Mouse (Mus musculus): Measurements from ENCODE around the gene Nlrc3.
"Not testable (repeated sequence)": the region's sequence is repeated elsewhere in the genome, so short reads cannot be mapped to it uniquely, and the experiment has no call there.

Gene Nlrc3

DNA sequence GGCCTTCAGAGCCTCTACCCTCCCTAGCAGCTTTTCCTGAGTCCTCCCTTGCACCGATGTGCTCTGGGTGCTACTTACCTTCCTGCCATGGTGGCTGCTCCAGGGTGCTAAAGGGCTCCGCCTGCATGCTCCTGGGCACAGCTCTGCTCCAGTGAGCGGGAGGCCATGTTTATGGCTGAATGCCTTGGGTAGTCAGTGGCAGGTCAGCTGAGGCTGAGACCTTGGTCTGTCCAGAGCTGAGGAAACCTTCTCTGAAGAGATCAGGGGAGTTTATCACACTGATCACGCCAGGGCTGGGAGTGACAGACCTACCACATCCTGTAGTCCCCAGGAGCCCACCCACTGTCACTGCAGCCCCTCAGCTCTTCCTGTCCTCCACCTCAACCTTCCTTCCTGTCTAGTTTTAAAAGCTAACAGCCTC lies at the start of gene Nlrc3:
Gene Nlrc3, minus strand, starts transcription at position 382 of the 421 bp plus-strand sequence.
- peak; percentile 18 for DNase-seq (ENCODE audit: low spot score)

DNA sequence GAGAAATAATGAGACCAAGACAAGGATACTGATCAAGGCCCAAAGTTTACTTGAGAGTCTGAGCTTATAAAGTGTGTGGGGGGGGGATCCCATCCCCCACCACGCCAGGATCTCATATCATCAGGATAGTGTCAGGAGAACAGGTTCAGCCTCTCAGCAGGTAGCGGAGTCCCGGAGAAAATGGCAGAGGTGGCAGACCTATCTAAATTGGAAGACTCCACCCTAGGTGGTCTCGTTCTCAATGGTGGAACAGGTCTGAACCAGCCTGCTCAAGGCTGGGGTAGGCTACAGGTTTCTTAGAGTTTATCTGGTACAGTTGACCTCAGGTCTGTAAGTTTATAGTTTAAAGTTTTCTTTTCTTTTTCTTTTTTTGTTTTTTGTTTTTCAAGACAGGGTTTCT lies 46.3 kb upstream of the Nlrc3 start:
- no peak for DNase-seq (ENCODE audit: low spot score)

- DNase-seq (ENCODE audit: low spot score), result no peak
These were observed 44.8 kb upstream of the Nlrc3 start for GRCm38 (mm10) chr16:4021241-4021640.

GRCm38 (mm10) chr16:4017466-4017865 lies 41.0 kb upstream of the Nlrc3 start:
- DNase-seq (ENCODE audit: low spot score), result not testable (repeated sequence)

- DNase-seq (ENCODE audit: low spot score), result not testable (repeated sequence)
These were observed 40.4 kb upstream of the Nlrc3 start for GRCm38 (mm10) chr16:4016786-4017185.

- DNase-seq (ENCODE audit: low spot score), result no peak
These were observed 37.7 kb upstream of the Nlrc3 start for GRCm38 (mm10) chr16:4014040-4014668.

GRCm38 (mm10) chr16:4012882-4013570 lies 36.6 kb upstream of the Nlrc3 start:
- DNase-seq (ENCODE audit: low spot score), result no peak

- peak; percentile 96 for DNase-seq (ENCODE audit: low spot score)
These were observed 27.3 kb upstream of the Nlrc3 start, which contains the start of gene Slx4 for GRCm38 (mm10) chr16:4003489-4004398. Gene Slx4 (minus strand): TSS chr16:4003770.

DNA sequence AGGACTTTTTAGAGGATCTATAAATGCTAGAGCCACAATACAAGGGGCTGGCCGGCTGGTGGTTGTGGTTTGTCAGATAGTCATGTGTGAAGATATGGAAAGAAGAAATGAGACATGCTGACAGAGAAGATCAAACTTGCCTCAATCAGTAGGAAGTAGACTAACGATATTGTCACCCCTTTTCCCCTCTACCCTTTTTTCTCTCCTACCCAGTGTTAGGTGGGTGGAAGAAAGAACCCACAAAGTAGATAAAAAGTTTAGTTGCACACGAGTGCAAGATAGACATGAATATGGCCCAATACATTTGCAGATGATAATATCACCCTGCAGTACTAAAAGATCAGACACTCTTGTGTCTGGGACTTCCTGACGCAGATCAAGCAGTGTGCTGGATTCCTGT lies 12.0 kb upstream of the Nlrc3 start:
- no peak for DNase-seq (ENCODE audit: low spot score)

DNA sequence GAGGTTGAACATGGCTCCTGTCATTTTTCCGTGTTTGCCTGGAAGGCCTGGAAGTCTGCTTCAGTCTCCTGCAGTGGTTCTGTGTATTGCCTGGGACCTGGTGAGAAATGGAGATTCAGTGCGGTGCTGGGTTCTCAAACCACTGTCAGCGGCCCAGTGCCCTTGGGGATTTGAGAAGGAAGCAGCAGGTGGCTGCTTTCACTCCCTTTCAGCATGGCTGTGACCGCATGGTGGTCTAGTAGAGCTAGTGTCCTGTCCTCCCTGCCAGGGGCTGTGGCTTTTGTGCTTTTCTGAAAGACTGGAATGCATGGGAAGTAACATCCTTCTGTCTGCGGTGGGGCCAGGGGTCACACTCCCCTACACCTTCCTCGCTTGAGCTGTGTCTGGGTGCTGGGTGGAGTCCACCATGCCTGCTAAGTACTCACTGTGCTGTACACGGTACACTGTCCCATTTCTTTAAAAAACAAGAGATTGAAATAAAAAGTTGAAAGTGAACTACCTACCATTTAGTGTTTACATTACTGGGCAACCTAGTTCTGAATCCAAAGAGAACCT lies 6.8 kb upstream of the Nlrc3 start:
- DNase-seq (ENCODE audit: low spot score), result no peak

- no peak for DNase-seq (ENCODE audit: low spot score)
These were observed 5.7 kb upstream of the Nlrc3 start for GRCm38 (mm10) chr16:3982173-3982572.

GRCm38 (mm10) chr16:3976712-3977111 lies 280 bp upstream of the Nlrc3 start:
- no peak for DNase-seq (ENCODE audit: low spot score)

DNA sequence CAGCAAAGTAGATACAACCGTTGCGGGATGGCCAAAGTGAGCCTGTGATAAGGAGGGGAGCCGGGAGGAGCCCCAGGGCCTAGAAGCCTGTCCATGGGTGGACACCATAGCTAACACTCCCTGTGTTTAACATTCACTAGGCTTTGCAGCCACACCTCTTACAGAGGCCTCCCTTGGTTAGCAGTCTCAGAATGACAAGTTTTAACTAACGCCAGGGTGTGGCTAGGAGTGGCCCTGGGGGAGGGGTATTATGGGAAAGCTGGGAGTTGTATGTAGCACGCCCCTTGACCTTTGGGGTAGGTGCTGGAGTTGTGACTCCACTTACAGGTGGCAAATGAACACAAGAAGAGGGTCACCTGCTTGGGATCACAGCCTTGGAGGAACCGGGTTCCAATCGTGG lies 774 bp downstream of the Nlrc3 start:
- DNase-seq (ENCODE audit: low spot score), result no peak

GRCm38 (mm10) chr16:3974456-3974855 lies 2.0 kb downstream of the Nlrc3 start:
- DNase-seq (ENCODE audit: low spot score), result not testable (repeated sequence)

DNA sequence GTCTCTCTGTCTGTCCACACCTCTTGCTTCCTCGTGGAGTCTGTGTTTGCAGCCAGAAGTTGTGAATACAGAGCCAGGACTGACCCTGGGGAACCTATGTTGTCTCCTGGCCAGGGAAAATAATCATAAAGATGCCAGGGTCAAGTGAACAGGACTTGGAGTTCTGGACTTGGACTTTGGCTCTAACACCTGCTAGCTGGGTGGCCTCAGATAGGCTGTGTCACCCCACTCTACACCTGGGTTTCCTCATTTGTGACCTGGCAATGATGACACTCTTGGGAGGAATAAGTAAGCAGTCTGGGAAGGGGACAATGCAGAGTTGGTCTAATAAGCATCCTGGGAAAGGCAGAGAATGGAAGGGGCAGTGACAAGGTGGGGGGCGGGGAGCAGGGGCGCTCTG lies 10.9 kb downstream of the Nlrc3 start:
- no peak for DNase-seq (ENCODE audit: low spot score)

GRCm38 (mm10) chr16:3964990-3965389 lies 11.4 kb downstream of the Nlrc3 start:
- no peak for DNase-seq (ENCODE audit: low spot score)

- no peak for DNase-seq (ENCODE audit: low spot score)
These were observed 17.2 kb downstream of the Nlrc3 start for GRCm38 (mm10) chr16:3959261-3959660.

- peak; percentile 52 for DNase-seq (ENCODE audit: low spot score)
These were observed 20.1 kb downstream of the Nlrc3 start for GRCm38 (mm10) chr16:3956369-3956768.

GRCm38 (mm10) chr16:3951141-3951540 lies 25.3 kb downstream of the Nlrc3 start:
- no peak for DNase-seq (ENCODE audit: low spot score)

DNA sequence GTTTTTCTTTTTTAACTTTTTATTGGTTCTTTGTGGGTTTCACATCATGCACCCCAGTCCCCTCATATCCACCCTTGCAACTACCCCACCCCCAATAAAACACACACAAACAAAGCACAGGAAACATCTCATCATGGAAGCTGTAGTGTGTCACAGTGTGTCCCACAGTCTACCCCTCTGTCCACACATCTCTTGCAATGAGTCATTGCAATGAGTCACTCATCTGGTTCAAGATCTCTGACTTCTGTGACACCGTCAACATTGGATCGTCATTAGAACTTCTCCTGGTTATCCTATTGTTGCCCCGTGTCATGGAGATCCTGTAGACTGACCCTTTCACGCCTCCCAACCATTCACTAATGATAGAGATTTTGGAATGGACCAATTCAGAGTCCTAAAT lies 41.7 kb downstream of the Nlrc3 start:
- no peak for DNase-seq (ENCODE audit: low spot score)

GRCm38 (mm10) chr16:3934091-3934490 lies 42.3 kb downstream of the Nlrc3 start:
- peak; percentile 66 for DNase-seq (ENCODE audit: low spot score)

DNA sequence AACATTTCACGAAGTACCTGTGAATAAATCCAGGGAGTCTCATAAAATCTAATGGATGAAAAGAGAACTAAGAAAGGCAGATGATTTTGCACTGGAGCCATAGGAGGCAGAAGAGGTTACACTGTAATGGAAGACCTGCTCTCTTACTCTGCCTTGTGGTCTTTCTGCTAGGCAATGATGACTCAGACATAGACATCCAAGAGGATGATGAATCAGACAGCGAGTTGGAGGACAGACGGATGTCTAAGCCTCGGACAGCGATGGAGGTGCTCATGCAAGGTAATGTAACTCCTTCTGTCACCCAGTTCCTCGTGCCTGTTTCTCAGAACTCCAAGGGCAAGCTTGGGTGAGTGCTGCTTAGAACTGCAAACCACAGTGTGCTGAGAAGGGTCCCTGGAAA lies 42.9 kb downstream of the Nlrc3 start:
- no peak for DNase-seq (ENCODE audit: low spot score)
